Mouse (Mus musculus) liver, adult 2 months (tissue): ENCODE measurements around the gene Nif3l1. TPM values are rescaled to one million over a fixed set of nuclear protein-coding genes. Genes with fewer than 3 reads are reported as not detected.

ENCODE experiments used
- DNase-seq: peaks from one replicate; pipeline ENCODE4 v3.0.0-alpha.2; 2011; ENCODE audit warnings: low read depth, low spot score; ENCODE audit errors: extremely low read depth
- H3K27ac ChIP-seq: fragments of 200-500 bp; replicated peaks from 2 replicates; pipeline ENCODE4 v1.5.1; 2012; ENCODE audit warnings: low read depth, mild to moderate bottlenecking, control low read depth, inconsistent platforms, low read length; ENCODE audit not compliant: insufficient read depth
- H3K27me3 ChIP-seq: fragments of 200-500 bp; 2 replicates; pipeline ENCODE4 v1.6.1; 2012; ENCODE audit warnings: mild to moderate bottlenecking, moderate library complexity, low read length, inconsistent platforms; ENCODE audit not compliant: control insufficient read depth, insufficient read depth
- H3K36me3 ChIP-seq: fragments of 200-500 bp; 2 replicates; pipeline ENCODE4 v1.6.1; 2012; ENCODE audit warnings: low read length, inconsistent platforms; ENCODE audit not compliant: control insufficient read depth, insufficient read depth
- H3K4me1 ChIP-seq: fragments of 200-500 bp; 2 replicates; pipeline ENCODE4 v1.6.1; 2011; ENCODE audit warnings: low read length; ENCODE audit not compliant: control insufficient read depth, insufficient read depth
- H3K4me3 ChIP-seq: fragments of 200-500 bp; 2 replicates; pipeline ENCODE4 v1.5.1; 2011; ENCODE audit warnings: low read depth, mild to moderate bottlenecking, control low read depth, low read length, moderate library complexity; ENCODE audit not compliant: insufficient read depth
- H3K79me2 ChIP-seq: fragments of 200-500 bp; 2 replicates; pipeline ENCODE4 v1.6.1; 2012; ENCODE audit warnings: inconsistent platforms, mild to moderate bottlenecking, low read length, moderate library complexity; ENCODE audit not compliant: control insufficient read depth, insufficient read depth
- H3K9ac ChIP-seq: fragments of 200-500 bp; 2 replicates; pipeline ENCODE4 v1.6.1; 2012; ENCODE audit warnings: low read depth, mild to moderate bottlenecking, control low read depth, inconsistent platforms, low read length
- CTCF ChIP-seq: fragments of 200-500 bp; IDR thresholded peaks from 2 replicates; pipeline ENCODE4 v1.5.1; 2011; ENCODE audit warnings: low read depth, low read length, control low read depth
- POLR2A ChIP-seq: fragments of 200-500 bp; IDR thresholded peaks from 2 replicates; pipeline ENCODE4 v1.6.1; 2011; ENCODE audit warnings: low read length, control low read depth; ENCODE audit not compliant: insufficient read depth; ENCODE audit errors: extremely low read depth
- WGBS: fragments of 180-500 bp; shearing (Covaris S2); methylation state at CpG from one replicate; pipeline ENCODE4 v1.1.7; 2018; 5-methylcytosine and 5-hydroxymethylcytosine counted together
- polyA plus RNA-seq: library from polyadenylated mRNA; depleted of rRNA; stranded (reverse); fragments of >200 nt; gene quantifications from 2 replicates; pipeline ENCODE4 v1.2.3, GENCODE M21; 2012; rRNA removed
- total RNA-seq: library from RNA; depleted of rRNA; stranded (reverse); fragments of >200 nt; gene quantifications from 2 replicates; pipeline ENCODE4 v1.2.3, GENCODE M21; 2014; rRNA removed

The Nif3l1 gene
- total and polyA plus RNA-seq, 2 experiments, result 9.4 to 11.4 TPM

DNA sequence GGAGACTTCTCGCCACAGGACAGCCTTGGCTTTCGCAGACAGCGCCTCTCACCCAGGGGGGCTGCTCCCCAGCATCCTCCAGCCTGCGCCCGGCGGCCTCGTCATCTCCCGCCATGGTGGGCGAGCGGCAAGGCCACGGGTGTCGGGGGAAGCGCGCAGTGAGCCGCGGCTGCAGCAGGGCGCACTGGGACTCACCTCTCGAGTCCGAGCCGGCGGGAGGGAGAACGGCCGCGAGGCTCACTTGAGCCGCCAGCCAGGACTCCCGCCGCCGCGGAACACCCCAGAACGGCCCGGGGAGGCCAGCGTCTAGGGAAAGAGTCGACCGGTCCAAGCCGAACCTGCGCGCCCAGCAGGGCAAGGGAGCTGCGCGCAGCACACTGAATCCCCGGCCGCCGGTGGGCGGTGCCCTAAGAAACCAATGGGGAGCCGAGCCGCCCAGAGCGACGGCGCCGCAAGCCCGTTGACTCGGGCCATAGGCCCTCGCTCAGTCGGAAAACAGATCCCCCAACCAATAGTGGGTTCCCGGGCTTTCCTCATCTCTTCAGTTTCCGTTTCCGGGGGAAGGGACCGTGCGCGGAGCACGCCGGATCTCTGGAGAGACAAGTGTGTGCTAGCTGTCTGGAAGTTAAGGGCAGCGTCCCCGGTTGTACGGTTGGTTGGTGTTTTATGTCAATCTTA, 59.8 kb downstream of the Nif3l1 start, which contains the start of gene Orc2:
Gene Orc2, minus strand, starts transcription at position 533 of the 678 bp plus-strand sequence.
- H3K4me3 ChIP-seq, result peak within 1 kb of the TSS; percentile 97
- H3K9ac ChIP-seq, result peak within 1 kb of the TSS; percentile 89
- H3K79me2 ChIP-seq, result peaks cover 4% of the 10 kb centered on the region; the same call in 1 of the 2 replicates
- DNase-seq, result peak; percentile 87
- peak within 1 kb of the TSS; percentile 35 for H3K27ac ChIP-seq
- H3K36me3 ChIP-seq, result peaks cover 3% of the 10 kb centered on the region; the same call in 1 of the 2 replicates
- no peaks in the 10 kb centered on the region for H3K27me3 ChIP-seq
- WGBS, result under 1% methylated on average over 64 of the region's 64 CpGs
- peaks cover 5% of the 10 kb centered on the region for H3K4me1 ChIP-seq
- TF ChIP-seq POLR2A (peak; percentile 55; the same call in 1 of the 2 replicates), CTCF (no peak)

DNA sequence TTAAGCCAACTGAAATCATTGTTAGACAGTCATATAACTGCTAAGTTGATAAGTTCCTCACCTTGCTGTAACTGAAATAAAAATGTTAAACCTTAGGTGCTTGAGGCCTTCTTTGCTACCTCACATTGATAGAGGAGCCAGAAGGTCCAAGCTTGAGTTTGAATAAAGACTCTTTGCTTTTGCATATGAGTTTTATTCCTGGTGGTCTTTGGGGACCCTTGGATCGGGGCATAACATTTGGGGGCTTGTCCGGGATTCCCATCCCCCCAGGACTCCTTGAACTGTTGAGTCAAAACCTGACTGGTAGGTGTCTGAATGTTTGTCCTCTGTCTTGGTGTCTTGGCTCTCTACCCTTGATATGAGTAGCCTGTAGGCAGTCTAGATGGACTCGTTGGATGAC, 62.3 kb downstream of the Nif3l1 start:
- TF ChIP-seq CTCF (no peak), POLR2A (no peak)
- H3K27ac ChIP-seq, result no peak overlapping the region
- no peak overlapping the region for H3K9ac ChIP-seq
- H3K79me2 ChIP-seq, result peaks cover 4% of the 10 kb centered on the region; the same call in 1 of the 2 replicates
- H3K4me1 ChIP-seq, result peaks cover 5% of the 10 kb centered on the region
- H3K27me3 ChIP-seq, result no peaks in the 10 kb centered on the region
- no peak for DNase-seq
- no peak overlapping the region for H3K4me3 ChIP-seq
- H3K36me3 ChIP-seq, result no peaks in the 10 kb centered on the region
- 94% methylated on average over 3 of the region's 3 CpGs for WGBS

Other genes with a start within 250 kb of the Nif3l1 start
- not detected in 2 replicates for gene Aox4, start 234.8 kb upstream of the Nif3l1 start, total RNA-seq
- gene Aox4, start 234.8 kb upstream of the Nif3l1 start, polyA plus RNA-seq, result not detected in 2 replicates
- gene Aox2, start 166.8 kb upstream of the Nif3l1 start, total RNA-seq, result under 0.01 TPM in 2 replicates
- gene Aox2, start 166.8 kb upstream of the Nif3l1 start, polyA plus RNA-seq, result not detected in 2 replicates
- gene Bzw1, start 52.3 kb upstream of the Nif3l1 start, total RNA-seq, result 94.4 and 103 TPM in 2 replicates
- 16.1 and 17.7 TPM in 2 replicates for gene Bzw1, start 52.3 kb upstream of the Nif3l1 start, polyA plus RNA-seq
- 128 and 163 TPM in 2 replicates for gene Clk1, start 21.1 kb upstream of the Nif3l1 start, total RNA-seq
- 16.7 and 23.0 TPM in 2 replicates for gene Clk1, start 21.1 kb upstream of the Nif3l1 start, polyA plus RNA-seq
- gene Ppil3, start 335 bp downstream of the Nif3l1 start, total RNA-seq, result 21.5 and 32.6 TPM in 2 replicates
- 13.6 and 14.2 TPM in 2 replicates for gene Ppil3, start 335 bp downstream of the Nif3l1 start, polyA plus RNA-seq
- 4.8 and 5.2 TPM in 2 replicates for gene Orc2, start 60.0 kb downstream of the Nif3l1 start, total RNA-seq
- 1.6 and 1.7 TPM in 2 replicates for gene Orc2, start 60.0 kb downstream of the Nif3l1 start, polyA plus RNA-seq
- gene Fam126b, start 141.2 kb downstream of the Nif3l1 start, total RNA-seq, result 22.6 and 33.0 TPM in 2 replicates
- 1.8 and 2.3 TPM in 2 replicates for gene Fam126b, start 141.2 kb downstream of the Nif3l1 start, polyA plus RNA-seq
- 116 and 196 TPM in 2 replicates for gene Ndufb3, start 141.2 kb downstream of the Nif3l1 start, total RNA-seq
- 48.0 and 52.4 TPM in 2 replicates for gene Ndufb3, start 141.2 kb downstream of the Nif3l1 start, polyA plus RNA-seq